Mouse (Mus musculus): Measurements from ENCODE around the gene Ddc.

DNA sequence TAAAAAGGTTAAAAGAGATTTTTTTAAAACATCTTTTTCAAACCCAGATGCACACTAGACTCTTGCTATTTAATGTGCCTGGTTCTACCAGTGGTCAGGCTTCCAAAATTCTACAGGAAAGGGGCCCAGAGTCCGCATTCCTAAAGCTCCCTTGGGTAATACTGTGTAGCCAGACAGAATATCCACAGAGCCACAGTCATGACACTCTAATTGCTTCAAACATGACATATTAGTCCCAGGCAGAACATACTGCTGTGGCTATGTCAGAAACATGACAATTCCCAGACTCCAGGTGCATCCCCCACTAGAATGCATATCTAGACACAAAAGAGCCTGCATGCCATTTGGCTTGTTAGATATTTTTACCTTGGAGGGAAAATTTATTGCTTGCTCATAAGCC is 35.4 kb downstream of the Ddc start:
- no peak for TF ChIP-seq CTCF (IDR thresholded peaks at IDR 0.05; ENCODE audit: borderline replicate concordance, insufficient read depth, low read length)
- no peak for TF ChIP-seq POLR2A (IDR thresholded peaks at IDR 0.05; ENCODE audit: low read depth, low read length)

All from embryonic fibroblast, embryonic 13.5 days (primary cell).